Mouse (Mus musculus) neural tube, embryonic 14.5 days (tissue): ENCODE measurements around the gene Cyp2a12. TPM values are rescaled to one million over a fixed set of nuclear protein-coding genes. Genes with fewer than 3 reads are reported as not detected.

Experiments used
- ATAC-seq: fragments of 200-750 bp; cut with Nextera tagmentation; 2 replicates; pipeline ENCODE4 v1.8.0; 2017; ENCODE audit warnings: low read depth, mild to moderate bottlenecking, moderate TSS enrichment, moderate library complexity
- H3K27ac ChIP-seq: fragments of 300-500 bp; sonication (generic); 2 replicates; pipeline ENCODE4 v1.5.1; 2014; ENCODE audit warnings: low read depth, mild to moderate bottlenecking, control low read depth, low read length, moderate library complexity, mixed read lengths
- H3K27me3 ChIP-seq: fragments of 300-500 bp; sonication (generic); 2 replicates; pipeline ENCODE4 v1.6.1; 2014; ENCODE audit warnings: low read length; ENCODE audit not compliant: control insufficient read depth, insufficient read depth
- H3K36me3 ChIP-seq: fragments of 300-500 bp; sonication (generic); 2 replicates; pipeline ENCODE4 v1.6.1; 2014; ENCODE audit warnings: low read length, mixed read lengths; ENCODE audit not compliant: control insufficient read depth, insufficient read depth
- H3K4me1 ChIP-seq: fragments of 300-500 bp; sonication (generic); 2 replicates; pipeline ENCODE4 v1.6.1; 2014; ENCODE audit warnings: low read length; ENCODE audit not compliant: control insufficient read depth, insufficient read depth
- H3K4me2 ChIP-seq: fragments of 300-500 bp; sonication (generic); 2 replicates; pipeline ENCODE4 v1.6.1; 2014; ENCODE audit warnings: mild to moderate bottlenecking, low read depth, low read length, control low read depth
- H3K4me3 ChIP-seq: fragments of 300-500 bp; sonication (generic); 2 replicates; pipeline ENCODE4 v1.5.1; 2014; ENCODE audit warnings: low read depth, low read length, control low read depth, mixed read lengths
- H3K9ac ChIP-seq: fragments of 300-500 bp; sonication (generic); replicated peaks from 2 replicates; pipeline ENCODE4 v1.6.1; 2014; ENCODE audit warnings: low read depth, mild to moderate bottlenecking, control low read depth, low read length, mixed read lengths
- H3K9me3 ChIP-seq: fragments of 300-500 bp; sonication (generic); 2 replicates; pipeline ENCODE4 v1.6.1; 2016; ENCODE audit warnings: low read length; ENCODE audit not compliant: control insufficient read depth
- WGBS: fragments of 180-500 bp; shearing (Covaris S2); extraction: QIAGEN DNeasy Blood & Tissue Kit; methylation state at CpG from one replicate; pipeline ENCODE4 v1.1.7; 2014; 5-methylcytosine and 5-hydroxymethylcytosine counted together
- polyA plus RNA-seq: library from polyadenylated mRNA; unstranded; fragments of >200 nt; fragmentation: Nextera tagmentation; extraction: Ambion mirVana; gene quantifications from 2 replicates; pipeline ENCODE4 v1.2.1, GENCODE M21; 2014

The Cyp2a12 gene
- polyA plus RNA-seq, 1 experiment from 2014 or later = not detected

- H3K9me3 ChIP-seq = no peaks in the 10 kb centered on the region
These were observed 52.7 kb downstream of the Cyp2a12 start for GRCm38 (mm10) chr7:27081625-27082024.

More at GRCm38 (mm10) chr7:27081625-27082024, 52.7 kb downstream of the Cyp2a12 start:
- Histone ChIP-seq H3K36me3 (no peaks in the 10 kb centered on the region), H3K9ac (no peak overlapping the region), H3K4me2 (no peak overlapping the region), H3K27me3 (no peaks in the 10 kb centered on the region), H3K27ac (no peak overlapping the region), H3K4me1 (no peaks in the 10 kb centered on the region), H3K4me3 (no peak overlapping the region)
- ATAC-seq = no peak
- WGBS = 63% methylated on average over 2 of the region's 2 CpGs

Other genes with a start within 250 kb of the Cyp2a12 start
- gene Cyp2g1, start 220.2 kb upstream of the Cyp2a12 start, polyA plus RNA-seq = not detected in 2 replicates
- gene Cyp2a5, start 193.8 kb upstream of the Cyp2a12 start, polyA plus RNA-seq = 0.50 TPM in 1 of 2 replicates, not detected in the other
- not detected in 2 replicates for gene Cyp2a22, start 89.7 kb upstream of the Cyp2a12 start, polyA plus RNA-seq
- not detected in 2 replicates for gene Cyp2f2, start 90.8 kb downstream of the Cyp2a12 start, polyA plus RNA-seq
- gene Cyp2t4, start 124.6 kb downstream of the Cyp2a12 start, polyA plus RNA-seq = 0.16 TPM in 1 of 2 replicates, not detected in the other
- 46.9 and 48.3 TPM in 2 replicates for gene Egln2, start 137.7 kb downstream of the Cyp2a12 start, polyA plus RNA-seq
- 100.0 and 100 TPM in 2 replicates for gene Rab4b, start 149.8 kb downstream of the Cyp2a12 start, polyA plus RNA-seq
- gene Gm21983, start 152.0 kb downstream of the Cyp2a12 start, polyA plus RNA-seq = 0.94 TPM in 1 of 2 replicates, not detected in the other
- 14.7 and 24.4 TPM in 2 replicates for gene Mia, start 152.1 kb downstream of the Cyp2a12 start, polyA plus RNA-seq
- 3.6 TPM in 2 replicates for gene BC024978, start 166.7 kb downstream of the Cyp2a12 start, polyA plus RNA-seq
- gene Snrpa, start 167.2 kb downstream of the Cyp2a12 start, polyA plus RNA-seq = 197 and 207 TPM in 2 replicates
- gene Itpkc, start 199.6 kb downstream of the Cyp2a12 start, polyA plus RNA-seq = 6.6 and 7.2 TPM in 2 replicates
- 16.7 and 20.9 TPM in 2 replicates for gene Coq8b, start 203.9 kb downstream of the Cyp2a12 start, polyA plus RNA-seq
- gene Numbl, start 229.4 kb downstream of the Cyp2a12 start, polyA plus RNA-seq = 22.6 and 27.9 TPM in 2 replicates